ENCODE assay signal across 8 mouse cellular contexts in the genomic region with DNA sequence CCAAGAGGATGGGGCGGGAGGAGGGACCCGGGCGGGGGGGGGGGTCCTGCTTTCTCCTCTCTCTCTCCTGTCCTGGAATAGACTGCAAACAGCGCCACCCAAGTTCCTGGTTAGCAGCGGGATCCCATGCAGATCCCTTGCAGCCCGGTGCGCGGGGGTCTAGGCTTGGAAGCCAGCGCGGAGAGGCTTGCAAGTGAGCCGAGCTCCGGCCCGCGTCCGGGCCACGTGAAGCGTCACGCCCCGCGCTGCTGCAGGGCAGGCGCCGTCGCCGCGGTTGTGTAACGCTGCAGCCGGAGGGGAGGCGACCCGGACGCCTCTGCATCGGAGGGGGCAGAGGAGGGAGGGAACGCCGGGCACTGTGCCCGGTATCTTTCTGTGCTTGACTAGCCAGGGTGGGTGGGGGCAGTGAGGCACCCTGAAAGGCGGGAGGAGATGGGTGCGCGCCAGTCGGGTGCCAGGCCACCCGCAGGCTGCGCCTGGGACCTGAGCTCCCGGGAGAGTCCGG. TPM values are rescaled to one million over a fixed set of nuclear protein-coding genes. Genes with fewer than 3 reads are reported as not detected.
DNase-seq lines count a peak whose midpoint lies in the region; ATAC-seq and TF ChIP-seq lines count a peak whose summit lies in the region.

No protein-coding gene starts in this region.

- H3K27ac ChIP-seq in ES-E14 (ENCODE audit: insufficient read depth, low read depth, low read length, poor library complexity, severe bottlenecking), result peak overlapping the region; percentile 86
- H3K27ac ChIP-seq in cerebellum, adult 2 months (ENCODE audit: insufficient read depth, low read length), result peak overlapping the region; percentile 98
- H3K27ac ChIP-seq in hindbrain, embryonic 10.5 days, result peak overlapping the region; percentile 87
- peak overlapping the region; percentile 99 for H3K27ac ChIP-seq in lung, embryonic 16.5 days (ENCODE audit: low read length)
- H3K27ac ChIP-seq in olfactory bulb, adult 2 months (ENCODE audit: insufficient read depth, low read depth, low read length), result peak overlapping the region; percentile 95

- 0 out of 2 replicates have a peak, but pooled peaks cover 2% of the 10 kb centered on the region for H3K36me3 ChIP-seq in ES-E14 (ENCODE audit: control insufficient read depth, insufficient read depth, low read length, poor library complexity, severe bottlenecking)
- H3K36me3 ChIP-seq in hindbrain, embryonic 10.5 days, result no peaks in the 10 kb centered on the region
- H3K36me3 ChIP-seq in lung, embryonic 16.5 days (ENCODE audit: control insufficient read depth, insufficient read depth, low read length), result no peaks in the 10 kb centered on the region

- peak overlapping the region; percentile 93 for H3K4me2 ChIP-seq in lung, embryonic 16.5 days (ENCODE audit: low read depth, low read length)

- H3K4me3 ChIP-seq in ES-E14 (ENCODE audit: insufficient read depth in 1 of 2, low read depth in 1 of 2, low read length in 2 of 2, poor library complexity in 1 of 2, severe bottlenecking in 1 of 2), result peak overlapping the region; percentile 96 to 97
- peak overlapping the region; percentile 96 for H3K4me3 ChIP-seq in cerebellum, adult 2 months (replicated peaks; ENCODE audit: insufficient read depth, low read depth, low read length)
- H3K4me3 ChIP-seq in hindbrain, embryonic 10.5 days, result peak overlapping the region; percentile 64
- peak overlapping the region; percentile 68 for H3K4me3 ChIP-seq in lung, embryonic 16.5 days (ENCODE audit: low read length)
- peak overlapping the region; percentile 97 for H3K4me3 ChIP-seq in olfactory bulb, adult 2 months (ENCODE audit: insufficient read depth, low read depth, low read length)

- in situ Hi-C loops in ES-E14 (cut with MboI; ENCODE audit: low sequenced_read_pairs in 2 of 2, unreplicated experiment in 2 of 2), result no loop called here

- H3K4me1 ChIP-seq in ES-E14 (ENCODE audit: control insufficient read depth in 2 of 2, insufficient read depth in 2 of 2, low read length in 2 of 2, poor library complexity in 1 of 2), result peaks cover 2 to 5% of the 10 kb centered on the region in 2 experiments; a peak in 1 of 4 replicates
- peaks cover 6% of the 10 kb centered on the region; the same call in 1 of the 2 replicates for H3K4me1 ChIP-seq in cerebellum, adult 2 months (ENCODE audit: control insufficient read depth, insufficient read depth, low read length)
- peaks cover 34% of the 10 kb centered on the region for H3K4me1 ChIP-seq in hindbrain, embryonic 10.5 days (replicated peaks)
- peaks cover 11% of the 10 kb centered on the region for H3K4me1 ChIP-seq in lung, embryonic 16.5 days (replicated peaks; ENCODE audit: control insufficient read depth, insufficient read depth, low read length)
- H3K4me1 ChIP-seq in olfactory bulb, adult 2 months (ENCODE audit: control insufficient read depth, insufficient read depth, low read length), result peaks cover 11% of the 10 kb centered on the region

- WGBS in cerebellum, adult 2 months, result under 1% methylated on average over 42 of the region's 42 CpGs
- under 1% methylated on average over 42 of the region's 42 CpGs for WGBS in hindbrain, embryonic 10.5 days
- WGBS in lung, embryonic 16.5 days, result under 1% methylated on average over 37 of the region's 42 CpGs
- under 1% methylated on average over 41 of the region's 42 CpGs for WGBS in olfactory bulb, adult 2 months

- peak; percentile 19; the same call in 1 of the 2 replicates for TF ChIP-seq CTCF in cerebellum, adult 2 months (IDR thresholded peaks at IDR 0.05; ENCODE audit: borderline replicate concordance, insufficient read depth, low read depth, low read length)
- TF ChIP-seq CTCF in olfactory bulb, adult 2 months (IDR thresholded peaks at IDR 0.05; ENCODE audit: insufficient read depth, low read depth, low read length), result peak; percentile 41

- peak; percentile 42 for ATAC-seq in frontal cortex, adult (ENCODE audit: low TSS enrichment)
- peak; percentile 80 for ATAC-seq in lung, embryonic 16.5 days (ENCODE audit: low read depth)

- TF ChIP-seq POLR2A in cerebellum, adult 2 months (IDR thresholded peaks at IDR 0.05; ENCODE audit: borderline replicate concordance, insufficient read depth, low read length), result peak; percentile 65; the same call in 1 of the 2 replicates
- peak; percentile 50 for TF ChIP-seq POLR2A in olfactory bulb, adult 2 months (IDR thresholded peaks at IDR 0.05; ENCODE audit: insufficient read depth, low read depth, low read length)

- peak; percentile 39 for DNase-seq in ES-E14 (ENCODE audit: low read depth, low spot score)
- DNase-seq in cerebellum, adult 2 months, result peak; percentile 93 to 94
- DNase-seq in hindbrain, embryonic 10.5 days (ENCODE audit: low spot score), result peak; percentile 87
- DNase-seq in layer of hippocampus, adult 9-11 months, result peak; percentile 98
- DNase-seq in thymus, adult 18-20 months, result peak; percentile 51 to 58

- H3K27me3 ChIP-seq in cerebellum, adult 2 months (ENCODE audit: control insufficient read depth, insufficient read depth, low read length), result no peaks in the 10 kb centered on the region
- H3K27me3 ChIP-seq in hindbrain, embryonic 10.5 days (ENCODE audit: insufficient read depth, poor library complexity, severe bottlenecking), result peaks cover 60% of the 10 kb centered on the region
- no peaks in the 10 kb centered on the region for H3K27me3 ChIP-seq in lung, embryonic 16.5 days (ENCODE audit: control insufficient read depth, insufficient read depth, low read depth, low read length)

- H3K9ac ChIP-seq in ES-E14 (ENCODE audit: insufficient read depth, low read depth, low read length, poor library complexity, severe bottlenecking), result peak overlapping the region; percentile 93
- H3K9ac ChIP-seq in lung, embryonic 16.5 days (ENCODE audit: low read length), result peak overlapping the region; percentile 72

- H3K9me3 ChIP-seq in ES-E14 (ENCODE audit: control insufficient read depth, insufficient read depth, low read depth, low read length), result no peaks in the 10 kb centered on the region
- no peaks in the 10 kb centered on the region for H3K9me3 ChIP-seq in hindbrain, embryonic 10.5 days
- H3K9me3 ChIP-seq in lung, embryonic 16.5 days (ENCODE audit: control insufficient read depth, low read length), result no peaks in the 10 kb centered on the region

TF ChIP-seq in ES-E14, 5 proteins besides CTCF, POLR2A, EP300 and RAD21:
- TF ChIP-seq MAFK (IDR thresholded peaks at IDR 0.05; ENCODE audit: insufficient read depth, low read depth, low read length) (no peak), HCFC1 (IDR thresholded peaks at IDR 0.05; ENCODE audit: borderline replicate concordance, insufficient read depth, low read length) (no peak), CHD2 (IDR thresholded peaks at IDR 0.05; ENCODE audit: low read depth, low read length) (no peak), ZNF384 (IDR thresholded peaks at IDR 0.05; ENCODE audit: low read depth, low read length) (no peak), ZC3H11A (IDR thresholded peaks at IDR 0.05; ENCODE audit: borderline replicate concordance, low read depth, low read length) (no peak)
TF ChIP-seq in ES-E14: peak in this region for 0.

RNA-seq across cellular contexts. Expression of a gene that starts 1.2 kb away (rescaled TPM):
- 13.0 and 15.8 TPM in 2 replicates for total RNA-seq in ES-E14 (2012; rRNA removed)
- polyA plus RNA-seq in cerebellum, adult 2 months (2012; rRNA removed), result 44.3 and 49.0 TPM in 2 replicates
- 1.7 and 1.9 TPM in 2 replicates for polyA plus RNA-seq in hindbrain, embryonic 10.5 days (2016; fragmentation: Nextera tagmentation; extraction: Ambion mirVana)
- 14.8 and 16.2 TPM in 2 replicates for polyA plus RNA-seq in lung, embryonic 16.5 days (2015; fragmentation: Nextera tagmentation; extraction: Ambion mirVana)
- not detected in 2 replicates for polyA plus RNA-seq in olfactory bulb, adult 2 months (2012; ENCODE audit: insufficient read depth, insufficient read length, low replicate concordance, missing spikeins)

Comparison
In these comparisons a context has a peak if more than half of its experiments do, and no peak if none do; other contexts are left out.
1. Peak in every context shown above with its lines: DNase-seq, ATAC-seq, H3K4me3 ChIP-seq and H3K27ac ChIP-seq.
2. DNase-seq: peak in every context shown above with its lines; median percentile 98 in layer of hippocampus, adult 9-11 months; 94 in cerebellum, adult 2 months; 87 in hindbrain, embryonic 10.5 days; 54 in thymus, adult 18-20 months; 39 in ES-E14.